Mouse (Mus musculus) retina, embryonic 14.5 days (tissue): ENCODE data around the gene Snrnp70.

Experiments used
- DNase-seq: peaks from one replicate; pipeline ENCODE4 v3.0.0-alpha.2; 2015; ENCODE audit warnings: low spot score

Gene Snrnp70

GRCm38 (mm10) chr7:45337469-45337868, 58.1 kb downstream of the Snrnp70 start:
- DNase-seq = no peak

- no peak for DNase-seq
These were observed 59.2 kb downstream of the Snrnp70 start for GRCm38 (mm10) chr7:45336319-45336718.

GRCm38 (mm10) chr7:45335056-45335455, 60.5 kb downstream of the Snrnp70 start, which contains the start of gene Hrc:
Gene Hrc (plus strand): TSS chr7:45335290.
- DNase-seq = no peak

- DNase-seq = no peak
These were observed 60.9 kb downstream of the Snrnp70 start for GRCm38 (mm10) chr7:45334605-45335004.

GRCm38 (mm10) chr7:45333431-45333982, 62.0 kb downstream of the Snrnp70 start, which contains the start of gene Trpm4:
Gene Trpm4 (minus strand): TSS chr7:45333780.
- peak; percentile 77 for DNase-seq

GRCm38 (mm10) chr7:45332685-45333425, 62.7 kb downstream of the Snrnp70 start:
- DNase-seq = peak; percentile 77

GRCm38 (mm10) chr7:45331502-45331901, 64.0 kb downstream of the Snrnp70 start:
- no peak for DNase-seq

GRCm38 (mm10) chr7:45328841-45329475, 66.6 kb downstream of the Snrnp70 start:
- no peak for DNase-seq
